Mouse (Mus musculus): ENCODE measurements around the gene Crybg2. TPM values are rescaled to one million over a fixed set of nuclear protein-coding genes. Genes with fewer than 3 reads are reported as not detected.
A peak's percentile ranks its signal among the peaks of the same experiment; 100 is the strongest.

The Crybg2 gene
- total and polyA plus RNA-seq, 2 experiments from 2014 or later = 4.5 to 8.4 TPM

- no peak for TF ChIP-seq CTCF (IDR thresholded peaks at IDR 0.05)
- no peak overlapping the region for H3K4me3 ChIP-seq (ENCODE audit: low read depth, low read length)
- H3K4me1 ChIP-seq (ENCODE audit: insufficient read depth, low read length) = no peaks in the 10 kb centered on the region
- ATAC-seq (ENCODE audit: low FRiP score) (peak; percentile 44; the same call in 1 of the 2 replicates), DNase-seq (ENCODE audit: low spot score) (no peak)
- H3K9me3 ChIP-seq (ENCODE audit: low read length) = no peaks in the 10 kb centered on the region
- H3K9ac ChIP-seq (replicated peaks; ENCODE audit: low read length, poor library complexity, severe bottlenecking) = no peak overlapping the region
- no peak overlapping the region for H3K4me2 ChIP-seq (ENCODE audit: low read depth, low read length, poor library complexity, severe bottlenecking)
- H3K27me3 ChIP-seq (ENCODE audit: insufficient read depth, low read length) = no peaks in the 10 kb centered on the region
- no peak overlapping the region; the same call in 1 of the 2 replicates for H3K27ac ChIP-seq (ENCODE audit: low read depth, low read length)
- 47% methylated on average over 10 of the region's 10 CpGs for WGBS
- no peaks in the 10 kb centered on the region for H3K36me3 ChIP-seq (ENCODE audit: insufficient read depth, low read length)
Measured at GRCm38 (mm10) chr4:134113356-134113994, 52.9 kb downstream of the Crybg2 start.

- no peak overlapping the region for H3K4me3 ChIP-seq (ENCODE audit: low read depth, low read length)
- H3K4me2 ChIP-seq (ENCODE audit: low read depth, low read length, poor library complexity, severe bottlenecking) = no peak overlapping the region
- H3K9ac ChIP-seq (replicated peaks; ENCODE audit: low read length, poor library complexity, severe bottlenecking) = no peak overlapping the region
- H3K4me1 ChIP-seq (ENCODE audit: insufficient read depth, low read length) = no peaks in the 10 kb centered on the region
- no peak for DNase-seq (ENCODE audit: low spot score)
- WGBS = 89% methylated on average over 4 of the region's 4 CpGs
- H3K36me3 ChIP-seq (ENCODE audit: insufficient read depth, low read length) = no peaks in the 10 kb centered on the region
- no peaks in the 10 kb centered on the region for H3K9me3 ChIP-seq (ENCODE audit: low read length)
- no peak for TF ChIP-seq CTCF (IDR thresholded peaks at IDR 0.05)
- H3K27me3 ChIP-seq (ENCODE audit: insufficient read depth, low read length) = no peaks in the 10 kb centered on the region
- no peak for ATAC-seq (ENCODE audit: low FRiP score)
- no peak overlapping the region for H3K27ac ChIP-seq (ENCODE audit: low read depth, low read length)
Measured at GRCm38 (mm10) chr4:134114038-134114437, 53.4 kb downstream of the Crybg2 start.

- no peak for ATAC-seq (ENCODE audit: low FRiP score)
Measured at GRCm38 (mm10) chr4:134115215-134116144, 54.9 kb downstream of the Crybg2 start.

GRCm38 (mm10) chr4:134116501-134116900 lies 55.9 kb downstream of the Crybg2 start:
- no peaks in the 10 kb centered on the region for H3K36me3 ChIP-seq (ENCODE audit: insufficient read depth, low read length)
- no peak for ATAC-seq (ENCODE audit: low FRiP score)
- H3K4me3 ChIP-seq (ENCODE audit: low read depth, low read length) = no peak overlapping the region
- WGBS = 94% methylated on average over 2 of the region's 2 CpGs
- no peaks in the 10 kb centered on the region for H3K9me3 ChIP-seq (ENCODE audit: low read length)
- TF ChIP-seq CTCF (IDR thresholded peaks at IDR 0.05) = no peak
- H3K4me1 ChIP-seq (ENCODE audit: insufficient read depth, low read length) = no peaks in the 10 kb centered on the region
- no peaks in the 10 kb centered on the region for H3K27me3 ChIP-seq (ENCODE audit: insufficient read depth, low read length)
- H3K27ac ChIP-seq (ENCODE audit: low read depth, low read length) = no peak overlapping the region
- H3K9ac ChIP-seq (replicated peaks; ENCODE audit: low read length, poor library complexity, severe bottlenecking) = no peak overlapping the region
- DNase-seq (ENCODE audit: low spot score) = no peak
- H3K4me2 ChIP-seq (ENCODE audit: low read depth, low read length, poor library complexity, severe bottlenecking) = no peak overlapping the region

More at GRCm38 (mm10) chr4:134115215-134116144, 54.9 kb downstream of the Crybg2 start:
- H3K36me3 ChIP-seq (ENCODE audit: insufficient read depth, low read length) = no peaks in the 10 kb centered on the region
- H3K4me2 ChIP-seq (ENCODE audit: low read depth, low read length, poor library complexity, severe bottlenecking) = no peak overlapping the region
- H3K27ac ChIP-seq (ENCODE audit: low read depth, low read length) = no peak overlapping the region
- TF ChIP-seq CTCF (IDR thresholded peaks at IDR 0.05) = no peak
- H3K27me3 ChIP-seq (ENCODE audit: insufficient read depth, low read length) = no peaks in the 10 kb centered on the region
- H3K9me3 ChIP-seq (ENCODE audit: low read length) = no peaks in the 10 kb centered on the region
- WGBS = 89% methylated on average over 16 of the region's 16 CpGs
- no peaks in the 10 kb centered on the region for H3K4me1 ChIP-seq (ENCODE audit: insufficient read depth, low read length)
- H3K4me3 ChIP-seq (ENCODE audit: low read depth, low read length) = no peak overlapping the region
- H3K9ac ChIP-seq (replicated peaks; ENCODE audit: low read length, poor library complexity, severe bottlenecking) = no peak overlapping the region
- DNase-seq (ENCODE audit: low spot score) = no peak

- ATAC-seq (ENCODE audit: low FRiP score) = no peak
Measured at GRCm38 (mm10) chr4:134117012-134117411, 56.4 kb downstream of the Crybg2 start.

More at GRCm38 (mm10) chr4:134117012-134117411, 56.4 kb downstream of the Crybg2 start:
- Histone ChIP-seq H3K36me3 (ENCODE audit: insufficient read depth, low read length) (no peaks in the 10 kb centered on the region), H3K4me3 (ENCODE audit: low read depth, low read length) (no peak overlapping the region), H3K4me2 (ENCODE audit: low read depth, low read length, poor library complexity, severe bottlenecking) (no peak overlapping the region), H3K4me1 (ENCODE audit: insufficient read depth, low read length) (no peaks in the 10 kb centered on the region), H3K27me3 (ENCODE audit: insufficient read depth, low read length) (no peaks in the 10 kb centered on the region), H3K9ac (replicated peaks; ENCODE audit: low read length, poor library complexity, severe bottlenecking) (no peak overlapping the region), H3K27ac (ENCODE audit: low read depth, low read length) (no peak overlapping the region), H3K9me3 (ENCODE audit: low read length) (no peaks in the 10 kb centered on the region)
- TF ChIP-seq CTCF (IDR thresholded peaks at IDR 0.05) = no peak
- WGBS = 80% methylated on average over 8 of the region's 8 CpGs
- no peak for DNase-seq (ENCODE audit: low spot score)
